Mouse (Mus musculus): ENCODE data around the gene Satb2. TPM values are rescaled to one million over a fixed set of nuclear protein-coding genes. Genes with fewer than 3 reads are reported as not detected.

The Satb2 gene
- polyA plus RNA-seq, 1 experiment from 2014 or later: 1.9 TPM

DNA sequence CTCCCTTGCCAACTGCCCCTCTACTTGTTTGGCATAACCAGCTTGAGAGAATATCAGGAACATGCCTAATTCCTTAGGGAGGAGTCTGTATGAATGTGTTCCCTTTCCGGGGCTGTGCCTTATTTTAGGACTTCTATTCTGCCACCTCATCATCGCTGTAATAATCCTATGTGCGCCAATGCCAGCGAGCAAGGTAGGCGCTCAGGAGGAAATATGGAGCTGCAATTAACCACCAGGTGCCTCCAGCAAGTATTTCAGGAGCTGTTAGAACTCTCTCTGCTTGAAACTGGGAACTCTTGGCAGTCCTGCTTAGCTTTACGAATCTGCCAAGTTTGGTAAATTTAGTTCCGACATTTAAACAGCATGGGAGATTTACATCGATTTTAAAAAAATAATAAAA, 128.0 kb downstream of the Satb2 start:
- Histone ChIP-seq H3K36me3 (ENCODE audit: control insufficient read depth, insufficient read depth, low read length) (no peaks in the 10 kb centered on the region), H3K27ac (ENCODE audit: low read depth, low read length) (no peak overlapping the region), H3K4me2 (ENCODE audit: low read depth, low read length, severe bottlenecking) (no peak overlapping the region), H3K9me3 (ENCODE audit: control insufficient read depth, low read length) (no peaks in the 10 kb centered on the region), H3K4me3 (ENCODE audit: low read depth, low read length) (no peak overlapping the region), H3K4me1 (replicated peaks; ENCODE audit: control insufficient read depth, insufficient read depth, low read length) (no peaks in the 10 kb centered on the region), H3K9ac (ENCODE audit: low read length) (no peak overlapping the region), H3K27me3 (ENCODE audit: control insufficient read depth, insufficient read depth, low read length) (no peaks in the 10 kb centered on the region)
- no peak for ATAC-seq (replicated peaks; ENCODE audit: low FRiP score)
- no peak for DNase-seq (ENCODE audit: low spot score)
- 96% methylated on average over 8 of the region's 8 CpGs for WGBS

DNA sequence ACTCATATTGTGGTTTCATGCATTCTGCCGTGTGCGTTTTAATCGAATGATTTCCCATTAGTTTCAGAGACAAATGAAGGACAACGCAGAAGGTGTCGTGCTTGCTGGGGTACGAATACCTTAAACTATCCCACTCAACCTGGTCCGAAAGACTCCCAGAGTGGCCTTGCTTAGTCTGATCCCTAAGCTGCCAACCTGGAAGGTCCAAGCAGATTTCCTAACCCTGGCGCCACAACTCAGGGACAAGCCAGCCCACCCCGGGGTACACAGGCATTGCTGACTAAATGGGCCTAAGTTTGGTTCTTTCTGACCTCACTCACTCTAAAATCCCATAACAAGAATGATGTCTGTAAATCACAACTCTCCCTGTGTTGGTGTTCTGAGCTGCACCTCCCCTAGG, 132.1 kb downstream of the Satb2 start:
- Histone ChIP-seq H3K9ac (ENCODE audit: low read length) (no peak overlapping the region), H3K9me3 (ENCODE audit: control insufficient read depth, low read length) (no peaks in the 10 kb centered on the region), H3K36me3 (ENCODE audit: control insufficient read depth, insufficient read depth, low read length) (no peaks in the 10 kb centered on the region), H3K27me3 (ENCODE audit: control insufficient read depth, insufficient read depth, low read length) (no peaks in the 10 kb centered on the region), H3K27ac (ENCODE audit: low read depth, low read length) (no peak overlapping the region), H3K4me1 (replicated peaks; ENCODE audit: control insufficient read depth, insufficient read depth, low read length) (no peaks in the 10 kb centered on the region), H3K4me2 (ENCODE audit: low read depth, low read length, severe bottlenecking) (no peak overlapping the region), H3K4me3 (ENCODE audit: low read depth, low read length) (no peak overlapping the region)
- no peak for DNase-seq (ENCODE audit: low spot score)
- ATAC-seq (replicated peaks; ENCODE audit: low FRiP score): no peak
- 98% methylated on average over 9 of the region's 9 CpGs for WGBS

DNA sequence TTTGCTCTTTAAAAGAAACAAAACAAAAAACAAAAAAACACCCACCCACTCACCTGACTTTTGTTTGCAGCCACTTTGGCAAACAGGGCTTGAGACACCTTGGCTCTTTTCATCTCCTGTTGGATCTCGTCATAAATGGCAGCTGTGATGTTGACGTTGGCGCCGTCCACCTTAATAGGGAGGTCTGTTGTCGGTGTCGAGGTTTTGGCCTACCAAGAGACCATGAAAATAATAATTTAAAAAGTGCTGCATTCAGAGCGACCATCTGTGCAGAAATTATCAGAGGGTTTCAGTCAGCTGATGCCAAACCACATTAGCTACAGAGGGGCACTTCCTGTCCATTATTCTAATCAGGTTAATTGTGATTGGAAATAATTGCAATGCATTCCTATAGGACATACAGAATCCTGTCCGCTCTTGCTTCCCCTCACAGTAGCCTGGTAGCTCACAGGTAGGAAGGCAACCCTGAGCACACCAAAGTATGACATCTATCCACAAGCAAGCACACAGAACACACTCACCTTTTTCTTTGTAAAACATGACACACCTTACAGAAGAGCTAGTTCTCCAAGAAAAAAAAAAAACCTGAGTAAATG, 132.8 kb downstream of the Satb2 start:
- WGBS: 87% methylated on average over 8 of the region's 8 CpGs
- Histone ChIP-seq H3K36me3 (ENCODE audit: control insufficient read depth, insufficient read depth, low read length) (no peaks in the 10 kb centered on the region), H3K4me2 (ENCODE audit: low read depth, low read length, severe bottlenecking) (no peak overlapping the region)

DNA sequence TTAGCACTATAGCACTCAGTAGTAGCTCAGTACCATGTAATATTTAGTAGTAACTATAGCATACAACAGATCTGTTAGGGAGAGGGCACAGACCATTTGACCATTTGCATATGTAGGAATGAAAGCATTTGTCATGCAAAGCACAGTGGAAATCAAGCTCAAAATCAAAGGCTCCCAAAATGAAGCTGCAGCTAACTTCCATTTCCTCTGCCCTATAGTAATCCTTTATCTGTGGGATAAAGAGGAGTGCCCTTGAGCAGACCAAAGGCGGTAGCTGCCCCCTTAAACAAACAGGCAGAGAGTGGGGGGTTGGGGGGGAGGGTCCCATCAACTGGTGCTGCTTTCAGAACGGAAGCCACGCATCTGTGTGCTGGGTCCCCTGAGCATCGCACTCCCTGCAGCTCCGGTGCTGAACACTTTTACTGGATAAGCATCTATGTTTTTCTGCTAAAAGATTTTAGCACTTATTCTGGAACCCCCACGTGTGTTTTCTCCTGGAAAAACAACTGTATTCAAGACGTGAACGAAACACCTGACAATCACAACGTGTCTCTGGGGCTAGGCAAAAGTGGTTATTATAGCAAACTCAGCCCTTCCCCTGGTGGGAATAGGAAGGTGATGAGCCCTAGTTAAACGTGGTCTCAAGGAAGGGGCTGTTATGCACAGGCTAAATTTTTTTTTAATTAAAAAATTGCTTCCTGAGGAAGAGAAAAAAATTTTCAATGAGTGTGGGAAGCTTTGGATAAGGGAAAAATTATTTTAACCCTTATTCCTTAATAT, 133.7 kb downstream of the Satb2 start:
- Histone ChIP-seq H3K9ac (ENCODE audit: low read length) (no peak overlapping the region), H3K9me3 (ENCODE audit: control insufficient read depth, low read length) (no peaks in the 10 kb centered on the region), H3K4me1 (replicated peaks; ENCODE audit: control insufficient read depth, insufficient read depth, low read length) (no peaks in the 10 kb centered on the region), H3K36me3 (ENCODE audit: control insufficient read depth, insufficient read depth, low read length) (no peaks in the 10 kb centered on the region), H3K27ac (ENCODE audit: low read depth, low read length) (no peak overlapping the region), H3K27me3 (ENCODE audit: control insufficient read depth, insufficient read depth, low read length) (no peaks in the 10 kb centered on the region), H3K4me2 (ENCODE audit: low read depth, low read length, severe bottlenecking) (no peak overlapping the region), H3K4me3 (ENCODE audit: low read depth, low read length) (no peak overlapping the region)
- DNase-seq (ENCODE audit: low spot score) (no peak), ATAC-seq (replicated peaks; ENCODE audit: low FRiP score) (peak; percentile 51; the same call in 1 of the 2 replicates)
- WGBS: 24% methylated on average over 10 of the region's 10 CpGs

More for the DNA sequence above, 132.8 kb downstream of the Satb2 start:
- ATAC-seq (replicated peaks; ENCODE audit: low FRiP score): no peak
- Histone ChIP-seq H3K27ac (ENCODE audit: low read depth, low read length) (no peak overlapping the region), H3K4me3 (ENCODE audit: low read depth, low read length) (no peak overlapping the region), H3K27me3 (ENCODE audit: control insufficient read depth, insufficient read depth, low read length) (no peaks in the 10 kb centered on the region), H3K9me3 (ENCODE audit: control insufficient read depth, low read length) (no peaks in the 10 kb centered on the region), H3K4me1 (replicated peaks; ENCODE audit: control insufficient read depth, insufficient read depth, low read length) (no peaks in the 10 kb centered on the region), H3K9ac (ENCODE audit: low read length) (no peak overlapping the region)
- DNase-seq (ENCODE audit: low spot score): no peak

DNA sequence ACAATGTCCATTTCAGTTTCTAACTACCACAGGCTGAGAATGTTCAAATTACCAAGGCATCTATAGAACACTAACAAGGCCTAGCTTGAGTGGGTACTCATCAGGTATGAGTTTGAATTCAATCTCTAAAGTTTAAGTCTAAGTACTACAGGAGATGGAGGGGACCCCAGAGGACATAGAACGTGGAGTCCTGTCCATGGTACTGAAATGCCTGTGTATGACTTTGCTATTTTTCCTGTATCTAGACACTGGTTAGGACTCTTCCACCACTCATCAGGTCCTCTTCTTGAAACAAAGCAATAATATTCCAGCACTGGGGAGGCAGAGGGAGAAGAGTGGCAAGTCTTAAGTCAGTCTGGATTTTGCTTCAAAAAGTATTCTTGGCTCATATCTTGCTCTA, 139.5 kb downstream of the Satb2 start:
- H3K27ac ChIP-seq (ENCODE audit: low read depth, low read length): no peak overlapping the region
- H3K9me3 ChIP-seq (ENCODE audit: control insufficient read depth, low read length): no peaks in the 10 kb centered on the region
- H3K27me3 ChIP-seq (ENCODE audit: control insufficient read depth, insufficient read depth, low read length): no peaks in the 10 kb centered on the region
- peaks cover 3% of the 10 kb centered on the region; the same call in 1 of the 2 replicates for H3K4me1 ChIP-seq (replicated peaks; ENCODE audit: control insufficient read depth, insufficient read depth, low read length)
- no peak for ATAC-seq (replicated peaks; ENCODE audit: low FRiP score)
- H3K36me3 ChIP-seq (ENCODE audit: control insufficient read depth, insufficient read depth, low read length): no peaks in the 10 kb centered on the region
- WGBS: 50% methylated on average over 1 of the region's 1 CpGs
- H3K4me2 ChIP-seq (ENCODE audit: low read depth, low read length, severe bottlenecking): no peak overlapping the region
- no peak overlapping the region for H3K9ac ChIP-seq (ENCODE audit: low read length)
- no peak overlapping the region for H3K4me3 ChIP-seq (ENCODE audit: low read depth, low read length)
- DNase-seq (ENCODE audit: low spot score): no peak

DNA sequence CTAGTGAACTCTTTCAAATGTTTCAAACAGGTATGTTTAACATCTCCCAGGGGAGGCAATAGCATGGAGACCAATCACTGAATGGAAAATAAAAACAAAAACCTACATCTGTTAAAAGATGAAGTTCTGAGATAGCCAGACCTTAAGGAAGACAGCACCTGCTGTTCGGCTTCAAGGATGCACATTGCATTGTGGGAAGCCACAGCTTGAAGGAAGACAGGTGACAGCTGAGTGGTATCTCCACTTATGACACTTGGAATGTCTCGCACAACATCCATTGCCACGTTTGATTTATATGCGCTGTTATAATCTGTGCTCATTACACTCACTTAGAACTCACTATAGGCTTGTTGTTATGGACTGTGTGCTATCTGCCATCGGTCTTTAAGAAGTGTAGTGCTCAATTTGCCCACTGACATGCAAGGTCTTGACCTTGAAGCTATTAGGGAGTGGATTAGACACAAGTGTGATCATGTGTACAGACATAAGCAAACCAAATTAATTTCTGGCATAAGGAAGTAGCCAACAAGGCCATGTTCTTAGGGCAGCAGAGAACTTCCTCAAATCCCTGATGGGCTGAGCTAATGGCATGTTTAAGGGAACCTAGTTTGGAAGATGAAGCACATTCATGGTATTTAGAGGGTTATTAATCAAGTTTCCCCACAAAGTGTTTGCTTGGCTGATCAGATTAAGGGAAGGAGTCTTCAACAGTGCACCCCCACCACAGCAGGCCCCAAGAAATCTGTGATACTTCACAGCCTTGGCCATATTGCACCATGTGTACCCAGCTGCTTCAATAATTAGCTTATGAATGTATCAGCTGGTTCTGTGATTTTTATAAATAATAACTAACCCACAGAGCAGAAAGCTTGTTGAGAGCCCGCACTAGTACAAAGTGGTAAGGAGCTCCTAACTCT, 144.2 kb downstream of the Satb2 start:
- 71% methylated on average over 6 of the region's 6 CpGs for WGBS
- H3K4me3 ChIP-seq (ENCODE audit: low read depth, low read length): no peak overlapping the region
- H3K4me1 ChIP-seq (replicated peaks; ENCODE audit: control insufficient read depth, insufficient read depth, low read length): peaks cover 9% of the 10 kb centered on the region
- peak; percentile 45; the same call in 1 of the 2 replicates for ATAC-seq (replicated peaks; ENCODE audit: low FRiP score)
- H3K9me3 ChIP-seq (ENCODE audit: control insufficient read depth, low read length): no peaks in the 10 kb centered on the region
- no peak for DNase-seq (ENCODE audit: low spot score)
- no peak overlapping the region for H3K9ac ChIP-seq (ENCODE audit: low read length)
- peak overlapping the region; percentile 58; the same call in 1 of the 2 replicates for H3K27ac ChIP-seq (ENCODE audit: low read depth, low read length)
- H3K4me2 ChIP-seq (ENCODE audit: low read depth, low read length, severe bottlenecking): no peak overlapping the region
- H3K36me3 ChIP-seq (ENCODE audit: control insufficient read depth, insufficient read depth, low read length): no peaks in the 10 kb centered on the region; the same call in 1 of the 2 replicates
- H3K27me3 ChIP-seq (ENCODE audit: control insufficient read depth, insufficient read depth, low read length): no peaks in the 10 kb centered on the region

DNA sequence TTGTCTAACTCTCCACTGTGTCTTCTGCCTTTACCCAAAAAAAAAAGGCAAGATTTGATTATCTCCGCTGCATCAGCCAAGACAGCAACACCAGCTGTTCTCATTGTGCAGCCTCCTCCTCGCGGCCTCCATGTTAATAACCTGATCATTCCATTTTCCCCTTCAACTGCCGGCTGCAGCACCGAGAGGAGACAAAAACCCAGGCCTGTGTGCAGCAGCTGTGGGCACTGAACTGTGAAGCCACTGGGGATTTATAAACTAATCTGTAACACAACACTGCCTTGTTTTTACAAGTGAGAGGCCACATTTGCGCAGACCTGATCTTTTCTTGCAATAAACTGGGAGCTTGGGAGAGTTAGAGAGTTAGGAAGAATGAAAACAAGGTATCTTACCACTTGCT, 145.1 kb downstream of the Satb2 start:
- Histone ChIP-seq H3K27ac (ENCODE audit: low read depth, low read length) (peak overlapping the region; percentile 58; the same call in 1 of the 2 replicates), H3K36me3 (ENCODE audit: control insufficient read depth, insufficient read depth, low read length) (no peaks in the 10 kb centered on the region; the same call in 1 of the 2 replicates), H3K4me2 (ENCODE audit: low read depth, low read length, severe bottlenecking) (peak overlapping the region; percentile 3; the same call in 1 of the 2 replicates), H3K9ac (ENCODE audit: low read length) (no peak overlapping the region), H3K9me3 (ENCODE audit: control insufficient read depth, low read length) (no peaks in the 10 kb centered on the region), H3K4me3 (ENCODE audit: low read depth, low read length) (no peak overlapping the region), H3K4me1 (replicated peaks; ENCODE audit: control insufficient read depth, insufficient read depth, low read length) (peaks cover 9% of the 10 kb centered on the region), H3K27me3 (ENCODE audit: control insufficient read depth, insufficient read depth, low read length) (no peaks in the 10 kb centered on the region)
- WGBS: 6% methylated on average over 6 of the region's 6 CpGs
- DNase-seq (ENCODE audit: low spot score): peak; percentile 80
- ATAC-seq (replicated peaks; ENCODE audit: low FRiP score): peak; percentile 87

DNA sequence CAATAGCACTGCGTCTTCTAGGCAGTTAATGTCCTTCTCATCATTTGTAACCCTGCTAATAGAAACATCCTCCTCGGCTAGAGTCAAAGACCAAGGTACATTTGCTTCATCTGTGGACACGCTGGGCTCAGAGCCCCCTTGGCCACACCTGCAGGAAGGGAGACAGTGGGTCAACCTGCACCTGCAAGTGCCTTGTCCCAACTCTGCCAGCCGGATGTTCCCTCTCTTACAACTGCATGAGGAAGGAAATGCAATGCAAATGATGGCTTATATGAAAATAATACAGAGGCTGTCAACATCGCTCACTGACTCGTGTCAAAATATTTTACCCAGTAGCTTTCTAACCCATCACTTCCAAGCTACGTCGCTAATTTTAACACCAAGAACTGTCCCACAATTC, 145.7 kb downstream of the Satb2 start:
- DNase-seq (ENCODE audit: low spot score) (no peak), ATAC-seq (replicated peaks; ENCODE audit: low FRiP score) (peak; percentile 11; the same call in 1 of the 2 replicates)
- no peak overlapping the region for H3K4me3 ChIP-seq (ENCODE audit: low read depth, low read length)
- no peaks in the 10 kb centered on the region for H3K9me3 ChIP-seq (ENCODE audit: control insufficient read depth, low read length)
- H3K27me3 ChIP-seq (ENCODE audit: control insufficient read depth, insufficient read depth, low read length): no peaks in the 10 kb centered on the region
- whole genome bisulfite sequencing: 82% methylated on average over 8 of the region's 8 CpGs
- no peak overlapping the region for H3K4me2 ChIP-seq (ENCODE audit: low read depth, low read length, severe bottlenecking)
- H3K36me3 ChIP-seq (ENCODE audit: control insufficient read depth, insufficient read depth, low read length): no peaks in the 10 kb centered on the region; the same call in 1 of the 2 replicates
- H3K27ac ChIP-seq (ENCODE audit: low read depth, low read length): peak overlapping the region; percentile 58; the same call in 1 of the 2 replicates
- H3K9ac ChIP-seq (ENCODE audit: low read length): no peak overlapping the region
- H3K4me1 ChIP-seq (replicated peaks; ENCODE audit: control insufficient read depth, insufficient read depth, low read length): peaks cover 9% of the 10 kb centered on the region

Measured in forebrain, embryonic 11.5 days (tissue).